Mouse (Mus musculus) c-Kit-negative CD71-positive TER-119-positive erythroid progenitor cells, embryonic 14.5 days (primary cell): ENCODE results near the gene Rbpjl.

Experiments used
- DNase-seq: peaks from one replicate; pipeline ENCODE4 v3.0.0-alpha.2; 2013; ENCODE audit warnings: low read depth, low spot score

Gene Rbpjl

DNA sequence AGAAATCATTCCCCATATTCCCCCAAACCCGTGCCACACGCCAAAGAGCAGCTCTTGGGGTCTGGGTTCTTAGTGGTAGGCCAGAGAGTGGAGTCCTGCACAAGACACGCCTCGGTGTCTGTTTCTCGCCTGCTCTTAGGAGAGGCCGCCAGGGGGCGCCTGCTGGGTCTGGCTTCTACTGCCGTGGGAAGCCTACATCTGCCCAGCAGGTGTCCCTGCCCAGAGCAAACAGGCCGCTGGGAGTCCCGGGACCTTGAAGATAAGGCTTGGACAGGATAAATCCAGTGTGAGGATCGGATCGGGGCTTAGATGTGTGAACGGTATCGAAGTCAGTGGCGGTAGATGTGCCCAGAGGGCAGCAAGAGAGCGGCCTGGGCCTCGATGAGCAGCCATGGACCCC is at the start of gene Rbpjl:
Gene Rbpjl (plus strand): TSS at position 236 of the 400 bp plus-strand sequence.
- DNase-seq: peak; percentile 13

DNA sequence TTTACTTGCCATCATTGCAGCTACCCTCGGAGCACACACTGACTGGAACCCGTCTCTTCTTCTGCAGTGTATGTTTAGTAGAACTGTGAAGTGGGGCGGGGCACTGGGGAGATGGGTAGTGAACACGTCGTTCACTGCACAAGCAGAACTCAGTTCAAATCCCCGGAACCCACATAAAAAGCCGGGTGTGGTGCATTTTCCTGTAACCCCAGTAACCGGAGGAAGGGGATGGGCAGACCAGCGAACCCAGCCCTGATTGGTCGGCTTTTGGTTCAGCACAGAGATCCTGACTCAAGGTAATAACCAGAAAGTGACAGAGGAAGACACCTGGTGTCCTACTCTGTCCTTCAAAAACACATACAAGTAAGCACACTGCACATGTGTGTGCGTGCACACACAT is 49.6 kb upstream of the Rbpjl start:
- DNase-seq: no peak

GRCm38 (mm10) chr2:164356177-164356967 is 46.6 kb upstream of the Rbpjl start:
- no peak for DNase-seq

GRCm38 (mm10) chr2:164358373-164358772 is 44.6 kb upstream of the Rbpjl start:
- DNase-seq: no peak

DNA sequence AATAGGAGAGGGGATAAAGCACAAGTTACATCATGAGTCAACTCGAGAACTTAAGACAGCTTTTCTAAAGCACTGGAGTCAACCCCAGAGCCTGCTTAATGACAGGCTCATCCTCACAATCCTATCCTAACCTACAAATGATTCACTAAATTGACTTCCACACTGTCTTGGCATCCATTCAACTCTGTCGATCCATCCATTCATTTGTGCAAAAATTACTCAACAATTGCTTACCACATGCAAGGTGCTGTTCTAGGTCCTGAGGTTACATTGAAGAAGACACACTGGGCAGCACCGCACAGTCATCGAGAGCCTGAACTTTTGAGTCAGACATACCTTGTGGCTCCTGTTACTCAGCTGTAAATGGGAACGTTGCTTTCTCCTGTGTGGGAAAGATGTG is 43.9 kb upstream of the Rbpjl start:
- no peak for DNase-seq

DNA sequence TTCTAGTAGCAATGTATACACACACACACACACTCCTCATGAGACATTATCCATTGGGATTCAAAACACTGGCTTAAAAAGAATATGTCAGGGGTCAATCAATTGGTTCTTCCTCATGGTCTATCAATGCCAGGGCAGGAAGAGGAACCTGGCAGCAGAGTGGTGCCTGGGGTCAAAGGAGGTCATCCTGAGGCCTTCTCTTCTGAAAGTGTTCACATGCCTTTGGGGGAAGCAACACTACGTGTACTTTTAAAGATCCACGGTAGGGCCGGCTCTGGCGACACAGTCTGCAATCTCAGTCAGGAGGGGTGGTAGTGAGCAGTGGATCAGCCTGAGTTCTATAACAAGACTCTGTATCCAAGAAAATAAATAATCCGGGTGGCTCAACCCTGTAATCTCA is 43.3 kb upstream of the Rbpjl start:
- no peak for DNase-seq

- no peak for DNase-seq
These were observed 41.8 kb upstream of the Rbpjl start for GRCm38 (mm10) chr2:164360974-164361657.

- no peak for DNase-seq
These were observed 36.0 kb upstream of the Rbpjl start for GRCm38 (mm10) chr2:164366947-164367346.

DNA sequence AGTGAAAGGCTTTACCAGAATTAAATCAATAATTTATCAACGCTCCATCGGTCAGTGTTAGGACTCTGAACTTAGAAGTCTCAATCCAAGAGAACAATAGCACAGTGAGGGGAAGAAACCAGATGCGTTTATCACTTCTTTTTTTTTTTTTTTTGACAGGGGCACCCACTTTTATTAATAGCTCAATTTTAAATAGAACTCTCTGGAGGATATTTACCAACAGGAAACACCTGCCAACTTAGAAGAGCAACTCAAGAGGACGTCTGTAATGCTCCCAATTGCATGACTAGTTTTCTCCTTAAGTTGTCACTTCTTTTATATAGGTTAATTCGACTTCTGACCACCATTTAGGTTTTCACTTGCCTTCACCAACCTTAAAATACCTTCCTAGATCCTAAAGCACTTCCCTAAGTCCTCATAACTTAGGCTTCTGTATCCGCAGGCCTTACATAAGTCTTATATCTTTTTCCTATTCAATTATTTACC is 34.3 kb upstream of the Rbpjl start:
- DNase-seq: no peak

DNA sequence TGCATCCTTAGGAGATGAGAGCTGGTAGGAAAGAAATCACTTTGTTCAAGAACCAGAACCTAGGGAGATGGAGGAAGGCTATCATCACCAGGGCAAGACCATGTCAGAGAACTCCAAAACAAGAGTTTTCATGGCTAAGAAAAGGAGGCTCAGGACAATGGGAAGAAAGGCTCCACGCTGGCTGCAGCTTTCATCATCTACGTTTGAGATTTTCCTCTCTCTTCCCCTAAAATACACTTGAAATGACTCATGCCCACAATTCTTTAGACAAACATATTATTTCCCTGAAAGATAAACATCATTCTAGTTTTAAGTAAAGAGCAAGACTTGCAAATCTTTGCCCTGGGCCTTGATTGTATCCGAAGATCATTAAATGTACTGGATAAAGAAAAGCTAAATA is 31.6 kb upstream of the Rbpjl start:
- DNase-seq: no peak

- DNase-seq: no peak
These were observed 30.4 kb upstream of the Rbpjl start for GRCm38 (mm10) chr2:164372408-164373053.

DNA sequence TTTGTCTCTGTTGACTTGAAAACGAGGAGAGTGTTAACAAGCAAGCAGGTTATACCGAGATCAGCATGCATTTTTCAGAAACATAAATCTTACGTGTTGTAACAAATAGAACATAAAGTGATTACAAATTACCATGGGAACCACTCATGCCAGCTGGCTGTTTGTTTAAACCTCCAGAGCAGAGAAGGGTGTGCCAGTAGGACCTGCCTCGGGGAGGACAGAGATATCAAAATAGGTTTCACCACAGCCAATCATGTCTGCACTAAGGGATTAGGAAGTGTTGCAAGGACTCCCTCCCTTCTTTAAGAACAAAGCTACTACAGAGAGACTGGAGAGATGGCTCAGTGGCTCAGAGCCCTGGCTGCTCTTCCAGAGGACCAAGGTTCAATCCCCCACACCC is 29.8 kb upstream of the Rbpjl start:
- no peak for DNase-seq

DNA sequence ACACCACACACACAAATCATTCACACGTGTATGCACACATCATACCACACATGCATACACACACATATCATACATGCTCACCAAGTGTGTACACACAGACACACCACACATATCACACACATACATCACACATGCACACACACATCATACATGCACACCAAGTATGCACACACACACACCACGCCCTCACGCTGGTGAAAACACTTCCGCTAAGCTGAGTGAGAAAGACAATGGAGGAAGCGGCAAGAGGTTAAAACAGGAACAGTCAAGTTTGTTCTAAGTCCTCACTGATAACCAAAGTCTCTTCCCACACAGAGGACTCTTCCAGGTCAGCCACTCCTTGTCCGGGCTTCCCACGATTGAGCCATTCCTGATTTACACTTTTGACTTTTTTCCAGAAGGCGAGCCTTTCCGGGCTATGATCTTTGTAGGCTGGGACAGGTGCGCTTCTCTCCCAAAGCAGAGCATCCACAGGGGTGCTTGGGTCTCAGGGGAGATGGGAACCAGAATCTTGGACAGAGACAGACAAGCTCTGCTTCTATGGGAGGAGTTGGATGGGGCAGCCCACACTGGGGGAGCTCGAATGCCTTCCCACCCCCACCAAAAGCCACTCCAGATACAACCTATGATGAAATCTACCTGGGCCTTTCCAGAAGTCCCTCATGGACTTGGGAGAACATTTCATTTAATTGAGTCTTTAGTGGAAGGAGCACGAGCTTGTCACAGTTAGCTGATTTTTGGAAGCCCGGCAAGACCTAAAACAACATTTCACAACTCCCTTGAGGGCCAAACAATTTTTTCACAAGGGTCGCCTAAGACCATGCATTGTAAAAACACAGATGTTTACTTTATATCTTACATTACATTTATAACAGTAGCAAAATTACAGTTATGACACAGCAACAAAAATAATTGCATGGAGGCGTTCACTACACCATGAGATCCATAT is 25.2 kb upstream of the Rbpjl start:
- no peak for DNase-seq

DNA sequence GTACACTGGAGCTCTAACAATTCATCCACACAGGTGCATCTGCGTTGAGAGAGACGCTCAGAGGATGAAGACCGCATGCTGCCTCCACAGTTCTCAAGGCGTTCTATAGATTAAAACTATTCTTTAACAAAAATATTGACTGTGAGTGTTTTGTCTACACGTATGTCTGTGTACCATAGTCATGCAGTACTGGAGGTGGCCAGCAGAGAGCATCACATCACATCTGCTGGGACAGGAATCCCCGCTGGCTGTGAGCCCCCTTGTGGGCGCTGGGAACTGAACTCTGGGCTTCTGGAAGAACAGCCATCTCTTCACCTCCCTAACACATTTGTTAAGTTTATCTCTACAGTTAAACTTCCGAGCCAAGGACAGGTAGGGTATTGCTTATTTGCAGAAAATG is 21.2 kb upstream of the Rbpjl start:
- no peak for DNase-seq

DNA sequence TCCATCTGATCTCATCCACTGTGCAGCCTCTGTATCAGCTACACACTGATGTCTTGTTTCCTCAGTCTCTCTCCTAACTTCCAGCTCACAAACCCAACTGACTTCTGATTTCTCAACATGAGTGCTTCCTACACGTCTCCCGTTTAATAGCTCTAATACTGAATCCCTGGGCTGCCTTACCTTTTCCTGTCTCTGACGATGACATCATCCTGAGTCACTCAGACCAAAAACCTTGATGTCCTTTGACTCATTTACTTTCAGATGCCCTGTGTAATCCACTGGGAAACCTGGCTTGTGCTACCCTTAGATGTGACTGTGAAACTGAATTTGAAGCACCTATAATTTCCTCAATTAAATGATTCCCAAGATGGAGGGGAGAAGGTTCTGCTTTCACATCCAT is 20.0 kb upstream of the Rbpjl start:
- no peak for DNase-seq

GRCm38 (mm10) chr2:164383656-164384399 is 19.1 kb upstream of the Rbpjl start:
- DNase-seq: no peak

DNA sequence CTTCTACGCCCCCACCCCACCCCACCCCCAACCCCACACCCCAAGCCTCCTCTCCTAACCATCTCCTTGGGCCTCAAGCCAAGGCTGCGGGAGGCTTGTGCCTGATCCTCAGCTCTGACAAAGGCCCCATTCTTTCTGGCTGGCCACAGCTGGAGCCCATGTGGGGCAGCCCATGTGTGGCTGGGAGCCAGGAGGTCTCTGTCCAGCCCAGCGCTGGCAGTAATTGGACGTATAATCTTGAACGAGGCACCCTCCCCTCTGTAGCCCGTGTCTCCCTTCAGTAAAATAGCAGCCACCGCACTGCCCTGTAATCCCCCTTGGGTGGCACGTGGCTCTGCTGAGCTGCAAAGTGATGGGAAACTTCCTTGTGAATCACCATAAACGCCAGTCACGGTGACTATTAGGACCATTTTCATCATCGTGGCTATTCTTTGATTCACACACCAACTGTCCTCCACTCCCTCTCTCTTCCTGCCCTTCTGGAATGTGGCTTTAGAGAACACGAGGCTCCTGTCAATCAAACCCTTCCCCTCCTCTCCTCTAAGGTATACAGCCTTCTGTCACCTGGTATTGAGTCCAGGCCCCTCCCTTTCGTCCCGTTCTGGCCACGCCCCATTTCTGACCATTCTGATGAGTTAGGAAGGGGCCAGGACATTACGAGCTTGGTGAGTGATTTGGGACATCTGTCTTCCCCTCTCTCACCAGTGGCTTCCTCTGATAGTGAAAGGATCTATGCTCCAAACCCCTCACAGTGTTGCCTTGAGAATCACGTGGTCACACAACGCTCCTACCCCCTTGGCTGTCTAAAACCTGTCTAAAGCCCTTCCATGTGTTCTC is 16.8 kb upstream of the Rbpjl start:
- DNase-seq: no peak

DNA sequence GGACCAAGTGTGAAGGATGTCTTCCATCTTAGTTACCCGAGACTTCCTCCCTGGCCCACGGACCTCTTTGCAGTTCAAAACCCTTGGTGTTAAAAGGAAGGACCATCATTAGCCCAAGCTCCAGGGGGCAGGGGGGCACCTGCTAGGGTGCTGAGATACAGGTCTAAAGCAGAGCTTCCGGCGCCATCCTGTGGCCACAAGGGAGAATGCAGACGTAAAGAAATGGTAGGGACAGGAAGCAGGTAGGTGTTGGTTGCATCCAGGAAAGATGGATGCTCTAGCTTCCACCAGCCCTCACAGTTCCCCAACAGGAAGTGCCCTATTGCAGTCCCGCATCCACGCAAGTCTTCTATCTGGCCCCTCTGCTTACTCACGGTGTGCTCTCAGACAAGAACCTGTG is 16.0 kb upstream of the Rbpjl start:
- no peak for DNase-seq

GRCm38 (mm10) chr2:164389020-164389419 is 13.9 kb upstream of the Rbpjl start, which contains the start of gene Slpi:
TSS of gene Slpi (minus strand) at chr2:164389095.
- no peak for DNase-seq

DNA sequence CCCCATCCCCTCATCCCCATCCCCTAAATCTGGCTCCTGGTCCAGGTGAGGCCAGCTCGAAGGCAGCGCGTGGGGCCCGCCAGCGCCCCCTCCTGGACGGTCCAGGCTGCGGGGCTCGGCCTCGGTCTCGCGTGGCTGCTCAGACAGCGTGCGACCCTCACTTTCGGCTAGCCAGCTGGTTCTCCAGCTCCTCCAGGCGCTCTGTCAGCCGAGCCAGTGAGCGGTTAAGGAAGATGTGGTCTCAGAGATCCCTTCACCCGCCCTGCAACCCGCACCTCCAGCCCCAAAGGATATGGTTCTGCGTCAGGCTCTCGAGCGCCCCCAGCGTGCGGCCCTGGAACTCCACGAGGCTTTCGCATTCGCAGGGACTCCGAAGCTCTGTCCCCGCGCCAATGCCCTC is 13.4 kb upstream of the Rbpjl start:
- no peak for DNase-seq
